Mouse (Mus musculus) adrenal gland, adult 8-10 months (tissue): Measurements from ENCODE around the gene Zcchc17. TPM values are rescaled to one million over a fixed set of nuclear protein-coding genes. Genes with fewer than 3 reads are reported as not detected.
A peak's percentile ranks its signal among the peaks of the same experiment; 100 is the strongest.

Experiments used
- DNase-seq: peaks from one replicate; pipeline ENCODE4 v3.0.0; 2022
- total RNA-seq, 4 experiments: library from RNA; stranded (reverse); gene quantifications; 2 replicates each; pipeline ENCODE4 v1.2.4; 2022

Zcchc17 gene
- total RNA-seq: 10 to 100 TPM; 40.8 to 55.8 (median 48.3) TPM

DNA sequence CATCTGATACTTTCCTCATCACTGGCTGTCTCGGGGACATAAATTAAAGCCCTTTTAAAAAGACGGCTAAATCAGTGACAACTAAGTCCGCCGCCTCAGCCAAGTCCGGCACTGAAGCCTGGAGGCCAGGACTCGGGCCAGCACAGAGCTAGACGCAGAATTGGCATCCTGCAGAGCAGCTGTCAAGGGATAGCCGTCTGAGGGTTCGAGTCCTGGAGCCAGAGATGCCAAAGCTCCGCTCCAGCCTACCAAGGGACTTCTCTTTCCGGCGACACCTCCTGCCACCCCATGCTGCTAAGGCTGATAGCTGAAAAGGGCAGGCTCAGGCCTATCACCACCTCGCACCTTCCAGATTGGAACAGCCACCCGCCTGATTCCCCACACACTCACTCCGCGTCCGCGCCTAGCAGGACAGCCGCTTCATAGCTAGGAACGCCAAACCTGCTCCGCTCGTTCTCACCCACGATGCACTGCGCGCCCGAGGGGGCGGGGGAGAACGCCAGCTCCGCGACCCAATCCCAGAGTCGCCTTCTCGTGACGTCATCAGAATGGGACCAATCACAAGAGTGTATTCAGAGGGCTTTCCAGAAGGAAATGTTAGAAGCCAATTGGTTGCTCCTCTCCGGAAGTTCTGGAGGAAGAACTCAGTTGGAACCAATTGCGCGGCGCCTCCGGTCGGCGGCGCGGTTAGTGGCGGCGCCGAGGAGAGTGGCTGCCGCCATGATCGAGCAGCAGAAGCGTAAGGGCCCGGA is at the start of gene Zcchc17, which contains the start of gene Snrnp40:
Gene Zcchc17, minus strand, starts transcription at position 458 of the 752 bp plus-strand sequence.
Gene Snrnp40, plus strand, starts transcription at position 647 of the 752 bp plus-strand sequence.
- DNase-seq: peak; percentile 98

DNA sequence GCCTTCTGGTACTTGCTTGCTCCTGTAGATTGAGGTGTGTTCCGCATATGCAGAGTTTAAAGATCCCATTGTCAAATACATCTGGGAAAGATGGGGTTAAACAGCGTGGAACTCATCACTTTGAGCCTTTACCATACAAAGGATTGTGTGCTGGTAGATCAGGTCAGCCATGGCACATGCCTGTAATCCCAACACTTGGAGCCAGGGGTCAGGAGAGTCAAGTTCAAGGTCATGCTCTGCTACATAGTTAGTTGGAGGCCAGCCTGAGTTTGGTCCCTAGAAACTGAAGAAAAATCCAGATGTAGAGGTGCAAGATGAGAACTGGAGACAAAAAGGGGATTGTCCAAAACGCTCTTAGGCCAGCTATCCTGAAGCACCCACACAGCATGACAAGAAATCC is 31.5 kb upstream of the Zcchc17 start:
- DNase-seq: no peak

DNA sequence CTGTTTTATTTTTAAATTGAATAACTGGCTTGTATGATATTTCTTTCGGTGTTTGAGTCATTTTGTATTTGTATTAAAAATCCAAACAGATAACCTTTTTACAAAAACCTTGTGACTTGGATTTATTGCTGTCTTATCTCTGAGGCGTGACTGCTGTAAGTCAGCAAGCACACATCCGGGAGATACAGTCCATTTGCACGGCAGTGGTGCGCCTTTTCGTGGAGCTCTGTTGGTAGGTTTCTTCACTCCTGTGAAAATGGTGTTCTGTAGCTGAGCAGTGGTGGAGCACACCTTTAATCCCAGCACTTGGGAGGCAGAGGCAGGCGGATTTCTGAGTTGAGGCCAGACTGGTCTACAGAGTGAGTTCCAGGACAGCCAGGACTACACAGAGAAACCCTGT is 30.2 kb upstream of the Zcchc17 start:
- no peak for DNase-seq

DNA sequence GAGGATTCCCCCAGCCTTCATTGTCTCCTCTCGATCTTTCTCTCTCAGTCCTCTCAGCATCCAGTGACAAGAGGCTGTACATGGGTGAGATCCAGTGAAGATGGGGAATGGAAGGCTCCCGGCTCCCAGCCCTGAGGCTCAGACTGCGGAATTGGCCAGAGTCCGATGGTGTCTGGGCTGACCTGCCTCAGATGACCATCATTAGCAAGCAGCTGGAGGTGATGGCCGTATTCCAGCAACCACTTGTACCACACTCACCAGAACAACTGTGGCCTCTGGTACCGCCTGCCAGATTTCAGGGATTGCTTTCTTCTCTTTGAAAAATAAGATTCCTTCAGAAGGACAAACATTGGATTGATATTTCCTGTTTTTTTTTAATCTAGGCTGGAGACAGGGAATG is 29.8 kb upstream of the Zcchc17 start:
- peak; percentile 31 for DNase-seq

DNA sequence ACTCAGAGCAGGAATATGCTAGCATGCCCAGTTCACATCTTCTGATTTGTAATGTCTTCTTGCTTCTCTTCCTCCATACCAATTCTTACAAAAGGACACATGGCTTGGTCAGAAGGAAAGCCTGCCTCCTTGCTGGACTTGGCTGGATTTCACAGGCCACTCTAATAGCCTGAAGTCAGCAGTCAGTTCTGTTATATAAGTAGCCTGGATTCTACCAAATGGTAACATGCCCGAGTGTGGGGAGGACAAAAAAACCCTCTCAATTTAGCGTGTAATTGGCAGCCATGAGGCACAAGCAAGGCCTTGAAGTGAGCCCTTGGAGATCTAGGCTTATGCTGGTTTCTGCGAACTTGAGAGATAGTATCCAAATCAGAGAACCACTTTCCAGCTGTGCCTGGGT is 27.5 kb upstream of the Zcchc17 start:
- no peak for DNase-seq

- no peak for DNase-seq
These were observed 20.7 kb upstream of the Zcchc17 start for GRCm38 (mm10) chr4:130380418-130380817.

DNA sequence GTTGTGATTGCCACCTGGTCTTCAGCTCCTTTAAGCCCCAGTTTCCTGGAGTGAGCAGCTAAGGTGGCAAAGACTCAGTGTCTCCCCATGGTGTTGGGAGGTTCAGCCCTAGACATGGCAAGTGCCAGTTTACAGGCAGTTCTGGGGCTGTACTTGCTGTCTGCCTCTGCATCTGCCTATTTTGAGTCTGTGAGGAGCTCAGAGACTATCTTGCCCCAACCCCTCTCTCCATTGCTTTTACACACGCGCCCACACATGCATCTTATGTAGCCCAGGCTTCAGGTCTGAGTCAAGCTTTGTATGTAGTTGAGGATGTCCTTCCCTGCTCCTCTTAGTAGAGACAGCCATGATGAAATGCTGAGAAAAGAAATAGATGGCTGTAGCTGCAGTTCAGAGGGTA is 19.4 kb upstream of the Zcchc17 start:
- DNase-seq: no peak

DNA sequence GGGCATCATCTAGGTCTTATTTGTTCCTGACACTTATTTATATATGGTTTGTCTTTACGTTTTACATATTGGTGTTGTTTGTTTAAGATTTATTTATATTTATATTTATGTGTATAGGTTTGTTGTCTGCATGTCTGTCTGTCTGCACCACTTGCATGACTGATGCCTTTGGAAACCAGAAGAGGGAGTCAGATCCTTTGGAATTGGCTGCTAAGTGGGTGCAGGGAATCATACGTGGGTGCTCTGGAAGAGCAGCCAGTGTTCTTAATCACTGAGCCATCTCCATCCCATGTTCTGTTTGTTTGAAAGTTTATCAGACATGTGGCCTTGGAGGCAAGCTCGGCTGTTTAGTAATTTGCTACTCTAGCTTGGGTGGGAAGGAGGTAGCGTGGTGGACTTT is 17.8 kb upstream of the Zcchc17 start:
- DNase-seq: no peak

GRCm38 (mm10) chr4:130376675-130377074 is 16.9 kb upstream of the Zcchc17 start:
- no peak for DNase-seq

DNA sequence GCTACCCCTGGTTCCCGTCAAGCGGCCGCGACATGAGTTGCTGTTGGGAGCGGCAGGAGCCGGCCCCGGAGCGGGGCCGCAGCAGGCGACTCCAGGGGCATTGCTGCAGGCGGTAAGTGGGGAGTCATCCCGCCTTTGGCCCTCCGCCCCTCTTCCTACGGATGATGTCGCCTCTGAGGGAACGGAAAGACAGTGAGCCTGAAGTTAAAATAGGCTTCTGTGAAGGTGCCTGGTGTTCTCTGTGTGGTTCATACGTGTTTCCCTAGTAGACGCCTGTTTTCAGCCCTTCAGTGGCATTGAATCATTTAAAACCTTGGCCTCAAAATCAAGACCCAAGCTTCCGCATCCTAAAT is 471 bp upstream of the Zcchc17 start:
- no peak for DNase-seq

DNA sequence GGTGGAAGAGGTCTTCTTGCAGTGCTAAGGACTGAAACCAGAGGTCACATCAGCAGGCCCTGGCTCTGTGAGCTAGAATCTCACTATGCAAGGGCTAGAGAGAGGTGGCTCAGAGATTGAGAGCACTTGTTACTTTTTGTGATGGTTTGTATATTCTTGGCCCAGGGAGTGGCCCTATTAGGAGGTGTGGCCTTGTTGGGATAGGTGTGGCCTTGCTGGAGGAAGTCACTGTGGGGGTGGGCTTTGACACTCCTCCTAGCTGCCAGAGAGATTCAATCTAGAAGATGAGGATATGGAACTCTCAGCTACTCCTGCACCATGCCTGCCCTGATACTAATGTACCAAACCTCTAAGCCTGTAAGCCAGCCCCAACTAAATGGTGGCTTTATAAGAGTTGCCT is 1.8 kb downstream of the Zcchc17 start:
- DNase-seq: no peak

DNA sequence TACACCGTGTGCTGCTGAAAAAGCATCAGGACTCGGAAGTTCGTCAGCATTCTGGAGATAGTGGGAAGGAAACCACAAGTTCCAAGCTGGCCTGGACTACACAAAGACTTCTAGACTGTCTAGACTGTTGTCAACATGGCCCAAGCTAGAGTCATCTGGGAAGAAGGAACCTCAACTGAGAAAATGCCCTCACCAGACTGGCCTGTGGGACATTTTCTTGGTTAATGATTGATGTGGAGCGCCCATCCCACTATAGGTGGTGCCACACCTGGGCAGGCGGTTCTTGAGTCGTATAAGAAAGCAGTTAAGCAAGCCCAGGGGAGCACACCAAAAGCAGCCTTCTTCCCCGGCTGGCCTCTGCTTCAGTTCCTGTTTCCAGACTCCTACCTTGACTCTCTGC is 7.2 kb downstream of the Zcchc17 start:
- DNase-seq: no peak

DNA sequence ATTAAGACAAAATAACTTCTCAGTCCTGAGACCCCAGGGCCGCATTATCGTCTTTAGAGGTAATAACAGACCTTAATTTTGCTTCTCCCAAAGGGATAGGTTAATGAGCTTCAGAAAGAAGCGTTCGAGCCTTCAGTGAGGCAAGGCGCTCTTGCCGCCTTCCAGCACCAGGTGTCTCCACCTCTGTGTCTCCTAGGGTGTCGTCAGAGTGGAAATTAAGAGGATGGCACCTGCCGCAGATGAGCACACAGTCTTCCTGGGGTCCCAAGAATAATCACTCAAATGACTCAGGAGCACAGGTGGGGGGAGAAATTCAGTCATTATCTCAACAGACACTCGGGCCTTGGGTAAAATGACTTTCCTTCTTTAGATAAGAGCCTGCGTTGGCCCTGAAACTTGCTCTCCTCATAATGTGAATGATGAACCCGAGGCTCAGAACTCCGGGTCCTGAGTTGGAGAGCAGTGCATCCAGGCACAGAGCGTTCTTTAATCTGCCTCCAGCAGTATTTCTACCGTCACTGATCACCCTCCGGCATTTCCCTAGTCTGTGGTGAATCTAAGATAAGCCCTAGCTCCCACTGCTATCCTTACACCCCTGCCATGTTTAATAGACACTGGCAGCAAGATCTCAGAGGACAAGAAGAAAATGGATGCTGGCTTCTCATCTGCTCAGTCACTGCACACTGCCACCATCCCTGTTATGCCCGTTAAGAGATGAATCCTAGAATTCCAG is 8.9 kb downstream of the Zcchc17 start:
- DNase-seq: no peak

- DNase-seq: no peak
These were observed 10.1 kb downstream of the Zcchc17 start for GRCm38 (mm10) chr4:130349666-130350065.

DNA sequence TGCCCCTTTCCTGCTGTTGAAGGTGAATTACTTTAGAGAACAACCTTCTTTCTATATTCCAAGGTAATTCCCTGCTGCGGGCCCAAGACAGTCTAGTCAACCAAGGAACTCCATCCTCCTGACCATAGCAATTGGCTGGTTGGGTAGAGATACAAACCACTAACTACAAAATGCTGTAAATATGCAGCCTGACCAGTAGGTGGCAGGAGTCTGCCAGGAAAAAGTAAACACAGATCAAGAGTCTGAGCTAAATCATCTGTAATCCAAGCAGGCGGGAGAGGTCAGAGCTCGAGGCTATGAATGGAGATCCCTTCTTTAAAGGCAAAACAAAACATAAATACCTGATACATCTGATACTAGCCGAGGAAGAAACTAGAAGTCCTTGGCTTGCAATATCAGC is 18.1 kb downstream of the Zcchc17 start:
- peak; percentile 24 for DNase-seq

DNA sequence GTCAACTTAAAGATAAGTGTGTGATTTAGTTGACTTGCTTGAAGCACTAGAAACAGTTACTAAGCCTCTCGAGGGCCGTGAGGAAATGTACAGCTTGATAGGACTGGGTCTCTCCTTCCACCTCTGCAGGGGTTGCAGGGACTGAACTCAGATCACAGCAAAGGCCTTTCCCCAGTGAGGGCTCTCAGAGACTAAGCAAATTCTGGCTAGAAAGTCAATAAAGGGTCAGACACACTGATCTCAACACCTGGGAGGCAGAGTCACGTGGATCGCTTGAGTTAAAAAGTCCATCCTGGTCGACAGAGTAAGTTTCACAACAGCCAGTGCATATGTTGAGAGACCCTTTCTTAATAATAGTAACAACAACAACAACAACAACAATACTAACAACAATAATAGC is 23.9 kb downstream of the Zcchc17 start:
- no peak for DNase-seq

DNA sequence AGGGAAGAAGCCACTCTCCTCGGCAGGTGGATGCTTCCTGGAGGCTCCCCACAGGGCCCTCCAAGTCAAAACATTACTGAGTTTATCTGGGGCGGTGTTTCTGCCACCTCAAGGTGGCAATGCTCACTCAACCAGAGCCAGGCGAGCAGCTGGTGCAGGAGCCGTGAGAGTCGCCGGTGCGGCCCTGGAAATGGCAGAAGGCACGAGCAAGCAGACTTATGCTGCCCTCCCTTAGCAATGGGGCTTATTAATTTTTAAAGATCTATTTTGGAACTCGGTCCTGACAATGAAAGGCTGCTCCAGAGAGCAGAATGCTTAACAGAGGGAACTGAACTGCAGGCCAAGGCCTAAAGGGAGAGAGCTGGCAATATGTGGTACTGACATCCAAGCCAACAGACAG is 32.4 kb downstream of the Zcchc17 start:
- DNase-seq: no peak

- DNase-seq: no peak
These were observed 34.3 kb downstream of the Zcchc17 start for GRCm38 (mm10) chr4:130325446-130325845.

DNA sequence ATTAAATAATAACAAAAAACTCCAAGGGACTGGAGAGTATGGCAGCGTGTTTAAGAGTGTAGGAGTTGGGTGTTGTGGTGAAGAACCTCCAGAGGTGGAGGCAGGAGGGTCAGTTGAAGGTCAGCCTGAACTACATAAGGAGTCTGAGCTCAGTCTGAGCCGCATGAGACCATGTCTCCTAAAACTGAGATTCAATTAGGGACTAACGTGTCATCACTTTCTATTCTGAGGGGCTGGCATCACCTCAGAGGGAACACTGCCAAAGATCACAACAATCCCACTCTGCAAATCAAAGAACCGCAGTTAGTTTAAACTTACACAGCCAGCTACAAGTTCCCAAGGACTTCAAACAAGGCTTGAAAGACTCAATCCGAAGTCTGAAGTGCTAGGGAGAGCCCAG is 36.1 kb downstream of the Zcchc17 start:
- no peak for DNase-seq

DNA sequence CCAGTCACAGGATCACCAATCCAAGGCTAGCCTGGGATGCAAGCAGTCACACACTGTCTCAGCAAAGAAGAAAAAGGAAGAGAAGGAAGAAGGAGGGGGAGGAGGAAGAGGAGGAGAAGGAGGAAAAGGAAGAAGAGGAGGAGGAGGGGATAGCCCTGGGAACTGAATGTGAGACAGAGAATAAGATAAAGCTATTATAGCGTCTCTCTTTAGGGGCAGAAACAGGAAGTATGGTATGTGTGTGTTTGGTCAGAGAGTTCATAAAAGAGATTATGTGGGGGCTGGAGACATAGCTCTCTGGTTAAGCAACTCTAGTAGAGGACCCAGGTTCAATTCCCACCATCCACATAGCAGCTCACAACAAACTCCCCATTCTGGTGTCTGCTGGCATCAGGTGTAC is 36.6 kb downstream of the Zcchc17 start:
- DNase-seq: no peak

DNA sequence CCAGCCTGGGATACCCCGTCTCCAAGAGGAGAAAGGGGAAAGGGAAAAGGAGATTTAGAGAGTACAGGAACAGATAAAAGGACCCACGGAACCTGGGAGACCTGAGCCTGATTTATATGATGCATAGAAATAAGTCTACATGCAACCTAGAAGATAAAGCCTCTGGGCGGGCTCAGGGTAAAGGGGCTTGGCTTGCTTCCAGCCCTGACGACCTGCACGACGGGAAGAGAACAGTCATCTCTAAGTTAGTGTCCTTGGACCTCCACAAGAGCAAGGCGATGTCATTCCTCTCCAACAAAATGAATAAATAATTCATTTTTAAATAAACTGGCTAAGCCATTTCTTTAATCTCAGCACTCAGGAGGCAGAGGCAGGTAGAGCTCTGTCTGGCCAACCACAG is 37.2 kb downstream of the Zcchc17 start:
- DNase-seq: no peak

DNA sequence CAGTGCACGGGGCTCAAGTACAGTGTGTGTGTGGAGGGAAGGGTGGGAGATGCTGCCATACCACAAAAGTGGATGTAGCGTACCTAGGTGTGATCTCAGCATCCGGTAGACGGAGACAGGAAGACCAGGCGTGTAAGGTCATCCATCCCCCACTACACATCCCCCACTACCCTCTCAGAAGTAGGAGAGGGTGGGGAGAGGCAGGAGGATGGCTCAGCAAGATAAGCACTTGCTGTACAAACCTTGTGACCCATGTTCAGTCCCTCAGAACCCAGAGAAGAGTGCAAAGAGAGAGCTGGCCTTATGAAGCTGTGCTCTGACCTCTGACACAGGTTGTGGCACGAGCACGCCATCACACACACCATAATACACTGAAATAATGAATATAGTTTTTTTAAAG is 38.1 kb downstream of the Zcchc17 start:
- DNase-seq: no peak

- no peak for DNase-seq
These were observed 40.2 kb downstream of the Zcchc17 start for GRCm38 (mm10) chr4:130319564-130319963.

DNA sequence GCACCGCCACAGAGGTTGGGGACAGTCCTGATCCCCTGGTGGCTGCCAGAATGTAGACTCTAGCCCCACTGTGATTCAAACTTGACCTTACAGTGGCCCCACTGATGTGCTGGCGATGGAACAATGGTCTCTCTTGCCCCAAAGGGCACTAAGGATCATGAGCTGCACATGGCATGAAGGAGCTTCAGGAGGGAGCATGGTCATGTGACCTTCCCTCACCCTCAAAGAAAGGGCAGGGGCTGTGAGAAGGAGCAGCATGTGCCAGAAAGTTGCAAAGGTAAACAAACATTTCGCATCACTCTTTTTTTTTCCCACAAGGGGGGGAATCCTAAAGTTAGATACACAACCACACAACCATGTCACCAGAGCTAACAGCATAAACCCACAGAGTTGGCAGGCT is 41.6 kb downstream of the Zcchc17 start:
- DNase-seq: no peak
